Mouse (Mus musculus): Measurements from ENCODE around the gene Tagln. TPM values are rescaled to one million over a fixed set of nuclear protein-coding genes. Genes with fewer than 3 reads are reported as not detected.

The Tagln gene
- polyA plus RNA-seq, 1 experiment from 2014 or later, result 6.5 TPM

Small RNAs within 50 kb of the gene (microRNA-seq; reads per million reads assigned to microRNA genes)
- gene Mir7087, result not detected

Other genes starting within 250 kb of the Tagln start
- 14.8 and 14.9 TPM in 2 replicates for gene Cep164, start 107.4 kb downstream of the Tagln start, polyA plus RNA-seq (2015; fragmentation: Nextera tagmentation; extraction: Ambion mirVana)
- gene Bace1, start 97.5 kb downstream of the Tagln start, polyA plus RNA-seq (2015; fragmentation: Nextera tagmentation; extraction: Ambion mirVana), result 52.2 and 53.1 TPM in 2 replicates
- 21.6 and 22.2 TPM in 2 replicates for gene Pcsk7, start 29.6 kb downstream of the Tagln start, polyA plus RNA-seq (2015; fragmentation: Nextera tagmentation; extraction: Ambion mirVana)
- gene Rnf214, start 29.1 kb downstream of the Tagln start, polyA plus RNA-seq (2015; fragmentation: Nextera tagmentation; extraction: Ambion mirVana), result 94.1 and 109 TPM in 2 replicates
- gene Sidt2, start 19.2 kb upstream of the Tagln start, polyA plus RNA-seq (2015; fragmentation: Nextera tagmentation; extraction: Ambion mirVana), result 48.3 and 50.7 TPM in 2 replicates
- 258 and 263 TPM in 2 replicates for gene Pafah1b2, start 76.6 kb upstream of the Tagln start, polyA plus RNA-seq (2015; fragmentation: Nextera tagmentation; extraction: Ambion mirVana)
- 11.6 and 12.6 TPM in 2 replicates for gene Sik3, start 76.8 kb upstream of the Tagln start, polyA plus RNA-seq (2015; fragmentation: Nextera tagmentation; extraction: Ambion mirVana)